Mouse (Mus musculus): ENCODE results near the gene Tmem204.
"Not testable (repeated sequence)": the region's sequence is repeated elsewhere in the genome, so short reads cannot be mapped to it uniquely, and the experiment has no call there.

Tmem204 gene

GRCm38 (mm10) chr17:25083444-25083931 lies at the start of gene Tmem204:
Gene Tmem204, minus strand, starts transcription at chr17:25083591.
- DNase-seq (ENCODE audit: extremely low read depth, low read depth, low spot score), result no peak

GRCm38 (mm10) chr17:25130060-25130459 lies 46.7 kb upstream of the Tmem204 start:
- no peak for DNase-seq (ENCODE audit: extremely low read depth, low read depth, low spot score)

GRCm38 (mm10) chr17:25127681-25128080 lies 44.3 kb upstream of the Tmem204 start:
- DNase-seq (ENCODE audit: extremely low read depth, low read depth, low spot score), result no peak

- DNase-seq (ENCODE audit: extremely low read depth, low read depth, low spot score), result no peak
These were observed 43.7 kb upstream of the Tmem204 start for GRCm38 (mm10) chr17:25127079-25127478.

GRCm38 (mm10) chr17:25125442-25126060 lies 42.2 kb upstream of the Tmem204 start:
- DNase-seq (ENCODE audit: extremely low read depth, low read depth, low spot score), result not testable (repeated sequence)

- DNase-seq (ENCODE audit: extremely low read depth, low read depth, low spot score), result no peak
These were observed 40.6 kb upstream of the Tmem204 start for GRCm38 (mm10) chr17:25123979-25124378.

GRCm38 (mm10) chr17:25120406-25120805 lies 37.0 kb upstream of the Tmem204 start, which contains the start of gene Ptx4:
Gene Ptx4, plus strand, starts transcription at chr17:25120760.
- DNase-seq (ENCODE audit: extremely low read depth, low read depth, low spot score), result no peak

GRCm38 (mm10) chr17:25117263-25117662 lies 33.9 kb upstream of the Tmem204 start:
- DNase-seq (ENCODE audit: extremely low read depth, low read depth, low spot score), result no peak

- DNase-seq (ENCODE audit: extremely low read depth, low read depth, low spot score), result no peak
These were observed 32.5 kb upstream of the Tmem204 start, which contains the start of gene Telo2 for GRCm38 (mm10) chr17:25115664-25116432. Gene Telo2, minus strand, starts transcription at chr17:25115967.

GRCm38 (mm10) chr17:25114908-25115645 lies 31.7 kb upstream of the Tmem204 start:
- no peak for DNase-seq (ENCODE audit: extremely low read depth, low read depth, low spot score)

GRCm38 (mm10) chr17:25112423-25112810 lies 29.0 kb upstream of the Tmem204 start:
- no peak for DNase-seq (ENCODE audit: extremely low read depth, low read depth, low spot score)

GRCm38 (mm10) chr17:25111739-25112422 lies 28.5 kb upstream of the Tmem204 start:
- no peak for DNase-seq (ENCODE audit: extremely low read depth, low read depth, low spot score)

- DNase-seq (ENCODE audit: extremely low read depth, low read depth, low spot score), result no peak
These were observed 27.8 kb upstream of the Tmem204 start for GRCm38 (mm10) chr17:25111220-25111619.

- DNase-seq (ENCODE audit: extremely low read depth, low read depth, low spot score), result no peak
These were observed 27.2 kb upstream of the Tmem204 start for GRCm38 (mm10) chr17:25110590-25110989.

GRCm38 (mm10) chr17:25109578-25109977 lies 26.2 kb upstream of the Tmem204 start:
- DNase-seq (ENCODE audit: extremely low read depth, low read depth, low spot score), result no peak

GRCm38 (mm10) chr17:25107786-25108185 lies 24.4 kb upstream of the Tmem204 start:
- no peak for DNase-seq (ENCODE audit: extremely low read depth, low read depth, low spot score)

GRCm38 (mm10) chr17:25101338-25101737 lies 17.9 kb upstream of the Tmem204 start:
- DNase-seq (ENCODE audit: extremely low read depth, low read depth, low spot score), result no peak

- no peak for DNase-seq (ENCODE audit: extremely low read depth, low read depth, low spot score)
These were observed 16.7 kb upstream of the Tmem204 start for GRCm38 (mm10) chr17:25100052-25100451.

GRCm38 (mm10) chr17:25096221-25096620 lies 12.8 kb upstream of the Tmem204 start:
- DNase-seq (ENCODE audit: extremely low read depth, low read depth, low spot score), result no peak

- no peak for DNase-seq (ENCODE audit: extremely low read depth, low read depth, low spot score)
These were observed 7.1 kb upstream of the Tmem204 start for GRCm38 (mm10) chr17:25090450-25090849.

GRCm38 (mm10) chr17:25089158-25089557 lies 5.8 kb upstream of the Tmem204 start:
- DNase-seq (ENCODE audit: extremely low read depth, low read depth, low spot score), result no peak

Measured in fat pad, adult 2 months (tissue).